Mouse (Mus musculus) left cerebral cortex, adult 9 months (tissue): Measurements from ENCODE around the gene Epc2.
"Not testable (repeated sequence)": the region's sequence is repeated elsewhere in the genome, so short reads cannot be mapped to it uniquely, and the experiment has no call there.

ENCODE experiments used
- DNase-seq, 2 experiments: peaks; one replicate each; pipeline ENCODE4 v3.0.0; 2022; ENCODE audit warnings: low spot score in 2 of 2

Gene Epc2

GRCm38 (mm10) chr2:49471641-49472355 is 20.5 kb downstream of the Epc2 start:
- DNase-seq = no peak

GRCm38 (mm10) chr2:49472443-49472842 is 21.2 kb downstream of the Epc2 start:
- no peak for DNase-seq

- DNase-seq = no peak
Measured at GRCm38 (mm10) chr2:49482146-49482545, 30.9 kb downstream of the Epc2 start.

- no peak for DNase-seq
Measured at GRCm38 (mm10) chr2:49483382-49483781, 32.1 kb downstream of the Epc2 start.

GRCm38 (mm10) chr2:49501435-49501834 is 50.1 kb downstream of the Epc2 start:
- no peak for DNase-seq

GRCm38 (mm10) chr2:49503596-49503995 is 52.3 kb downstream of the Epc2 start:
- DNase-seq = no peak

GRCm38 (mm10) chr2:49505151-49505550 is 53.9 kb downstream of the Epc2 start:
- DNase-seq = not testable (repeated sequence)

- DNase-seq = no peak
Measured at GRCm38 (mm10) chr2:49510832-49511231, 59.5 kb downstream of the Epc2 start.

- DNase-seq = no peak
Measured at GRCm38 (mm10) chr2:49516011-49516410, 64.7 kb downstream of the Epc2 start.

- no peak for DNase-seq
Measured at GRCm38 (mm10) chr2:49520409-49520808, 69.1 kb downstream of the Epc2 start.

- no peak for DNase-seq
Measured at GRCm38 (mm10) chr2:49520989-49521388, 69.7 kb downstream of the Epc2 start.

GRCm38 (mm10) chr2:49521564-49521963 is 70.3 kb downstream of the Epc2 start:
- no peak for DNase-seq

- DNase-seq = no peak
Measured at GRCm38 (mm10) chr2:49522578-49522977, 71.3 kb downstream of the Epc2 start.

- DNase-seq = no peak
Measured at GRCm38 (mm10) chr2:49537147-49537546, 85.9 kb downstream of the Epc2 start.

GRCm38 (mm10) chr2:49538056-49538455 is 86.8 kb downstream of the Epc2 start:
- DNase-seq = no peak

GRCm38 (mm10) chr2:49539745-49540144 is 88.5 kb downstream of the Epc2 start:
- no peak for DNase-seq

- no peak for DNase-seq
Measured at GRCm38 (mm10) chr2:49547813-49548212, 96.5 kb downstream of the Epc2 start.

- DNase-seq = no peak
Measured at GRCm38 (mm10) chr2:49548492-49548891, 97.2 kb downstream of the Epc2 start.

GRCm38 (mm10) chr2:49553096-49553495 is 101.8 kb downstream of the Epc2 start:
- no peak for DNase-seq

GRCm38 (mm10) chr2:49557339-49557738 is 106.1 kb downstream of the Epc2 start:
- no peak for DNase-seq

- DNase-seq = no peak
Measured at GRCm38 (mm10) chr2:49558361-49558760, 107.1 kb downstream of the Epc2 start.

GRCm38 (mm10) chr2:49562688-49563350 is 111.5 kb downstream of the Epc2 start:
- peak; percentile 47 to 86 for DNase-seq
